Mouse (Mus musculus): Measurements from ENCODE around the gene 7420426K07Rik.

DNA sequence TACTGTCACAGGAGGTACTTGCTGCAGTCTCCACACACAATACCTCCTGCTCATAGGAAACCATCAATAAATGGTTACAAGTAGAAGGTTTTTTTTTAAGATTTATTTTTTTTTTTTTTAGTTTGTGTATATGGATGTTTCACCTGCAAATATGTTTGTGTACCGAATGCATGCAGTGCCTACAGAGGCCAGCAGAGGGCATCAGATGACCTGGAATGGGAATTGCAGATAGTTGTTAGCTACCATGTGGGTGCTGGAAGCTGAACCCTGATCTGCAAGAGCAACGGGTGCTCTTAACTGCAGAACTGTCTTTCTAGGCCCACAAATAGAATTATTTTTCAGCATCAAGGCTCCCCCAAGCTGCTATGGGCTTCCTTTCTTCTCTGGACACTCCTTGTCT is 26.6 kb downstream of the 7420426K07Rik start:
- TF ChIP-seq POLR2A (IDR thresholded peaks at IDR 0.05; ENCODE audit: borderline replicate concordance, extremely low read depth, insufficient read depth, insufficient read length, poor library complexity, severe bottlenecking) (no peak), CTCF (IDR thresholded peaks at IDR 0.05; ENCODE audit: borderline replicate concordance, extremely low read depth, insufficient read depth, insufficient read length) (peak; percentile 44; the same call in 1 of the 2 replicates)

Data from brain, embryonic 14.5 days (tissue).